Mouse (Mus musculus): Measurements from ENCODE around the gene Serpinb6b. TPM values are rescaled to one million over a fixed set of nuclear protein-coding genes. Genes with fewer than 3 reads are reported as not detected.

The Serpinb6b gene
- polyA plus RNA-seq, 1 experiment from 2014 or later: 9.5 TPM

- ATAC-seq (ENCODE audit: low FRiP score, low TSS enrichment) (no peak), DNase-seq (ENCODE audit: low spot score) (peak; percentile 16)
- TF ChIP-seq EP300 (optimal IDR thresholded peaks at IDR 0.05): no peak
- no peak for TF ChIP-seq CTCF (IDR thresholded peaks at IDR 0.05; ENCODE audit: low read depth)
- Histone ChIP-seq H3K27ac (replicated peaks) (no peak overlapping the region), H3K36me3 (ENCODE audit: control insufficient read depth, insufficient read depth, low read length) (no peaks in the 10 kb centered on the region), H3K9ac (ENCODE audit: low read length) (no peak overlapping the region), H3K9me3 (ENCODE audit: control insufficient read depth, low read length) (no peaks in the 10 kb centered on the region), H3K4me2 (replicated peaks; ENCODE audit: low read depth) (no peak overlapping the region), H3K4me1 (replicated peaks; ENCODE audit: control insufficient read depth, insufficient read depth) (no peaks in the 10 kb centered on the region), H3K4me3 (ENCODE audit: low read depth, low read length) (no peak overlapping the region), H3K27me3 (ENCODE audit: control insufficient read depth, insufficient read depth, low read length) (no peaks in the 10 kb centered on the region)
- 52% methylated on average over 10 of the region's 10 CpGs for WGBS
Measured at GRCm38 (mm10) chr13:32993152-32993893, 28.3 kb downstream of the Serpinb6b start.

GRCm38 (mm10) chr13:32993894-32994242, 28.9 kb downstream of the Serpinb6b start:
- Histone ChIP-seq H3K4me2 (replicated peaks; ENCODE audit: low read depth) (no peak overlapping the region), H3K27me3 (ENCODE audit: control insufficient read depth, insufficient read depth, low read length) (no peaks in the 10 kb centered on the region), H3K9me3 (ENCODE audit: control insufficient read depth, low read length) (no peaks in the 10 kb centered on the region), H3K36me3 (ENCODE audit: control insufficient read depth, insufficient read depth, low read length) (no peaks in the 10 kb centered on the region), H3K9ac (ENCODE audit: low read length) (no peak overlapping the region), H3K27ac (replicated peaks) (no peak overlapping the region), H3K4me3 (ENCODE audit: low read depth, low read length) (no peak overlapping the region), H3K4me1 (replicated peaks; ENCODE audit: control insufficient read depth, insufficient read depth) (no peaks in the 10 kb centered on the region)
- no peak for DNase-seq (ENCODE audit: low spot score)
- WGBS: 79% methylated on average over 2 of the region's 2 CpGs
- TF ChIP-seq CTCF (IDR thresholded peaks at IDR 0.05; ENCODE audit: low read depth): no peak
- TF ChIP-seq EP300 (optimal IDR thresholded peaks at IDR 0.05): no peak
- no peak for ATAC-seq (ENCODE audit: low FRiP score, low TSS enrichment)

GRCm38 (mm10) chr13:32995051-32995450, 30.0 kb downstream of the Serpinb6b start:
- no peaks in the 10 kb centered on the region for H3K9me3 ChIP-seq (ENCODE audit: control insufficient read depth, low read length)
- WGBS: 67% methylated on average over 4 of the region's 4 CpGs
- no peaks in the 10 kb centered on the region for H3K27me3 ChIP-seq (ENCODE audit: control insufficient read depth, insufficient read depth, low read length)
- ATAC-seq (ENCODE audit: low FRiP score, low TSS enrichment): no peak
- no peak overlapping the region for H3K4me2 ChIP-seq (replicated peaks; ENCODE audit: low read depth)
- TF ChIP-seq EP300 (optimal IDR thresholded peaks at IDR 0.05): no peak
- no peak for TF ChIP-seq CTCF (IDR thresholded peaks at IDR 0.05; ENCODE audit: low read depth)
- H3K27ac ChIP-seq (replicated peaks): no peak overlapping the region
- H3K4me3 ChIP-seq (ENCODE audit: low read depth, low read length): no peak overlapping the region
- no peaks in the 10 kb centered on the region for H3K36me3 ChIP-seq (ENCODE audit: control insufficient read depth, insufficient read depth, low read length)
- H3K9ac ChIP-seq (ENCODE audit: low read length): no peak overlapping the region
- DNase-seq (ENCODE audit: low spot score): no peak
- H3K4me1 ChIP-seq (replicated peaks; ENCODE audit: control insufficient read depth, insufficient read depth): no peaks in the 10 kb centered on the region

- H3K4me1 ChIP-seq (replicated peaks; ENCODE audit: control insufficient read depth, insufficient read depth): peaks cover 3% of the 10 kb centered on the region; the same call in 1 of the 2 replicates
- H3K4me2 ChIP-seq (replicated peaks; ENCODE audit: low read depth): no peak overlapping the region
- H3K27me3 ChIP-seq (ENCODE audit: control insufficient read depth, insufficient read depth, low read length): no peaks in the 10 kb centered on the region
- H3K36me3 ChIP-seq (ENCODE audit: control insufficient read depth, insufficient read depth, low read length): no peaks in the 10 kb centered on the region
- WGBS: 93% methylated on average over 5 of the region's 5 CpGs
- TF ChIP-seq CTCF (IDR thresholded peaks at IDR 0.05; ENCODE audit: low read depth) (no peak), EP300 (optimal IDR thresholded peaks at IDR 0.05) (no peak)
- DNase-seq (ENCODE audit: low spot score) (no peak), ATAC-seq (ENCODE audit: low FRiP score, low TSS enrichment) (no peak)
- no peak overlapping the region for H3K9ac ChIP-seq (ENCODE audit: low read length)
- H3K9me3 ChIP-seq (ENCODE audit: control insufficient read depth, low read length): no peaks in the 10 kb centered on the region
- H3K27ac ChIP-seq (replicated peaks): no peak overlapping the region
- no peak overlapping the region for H3K4me3 ChIP-seq (ENCODE audit: low read depth, low read length)
Measured at GRCm38 (mm10) chr13:33001341-33001740, 36.3 kb downstream of the Serpinb6b start.

DNA sequence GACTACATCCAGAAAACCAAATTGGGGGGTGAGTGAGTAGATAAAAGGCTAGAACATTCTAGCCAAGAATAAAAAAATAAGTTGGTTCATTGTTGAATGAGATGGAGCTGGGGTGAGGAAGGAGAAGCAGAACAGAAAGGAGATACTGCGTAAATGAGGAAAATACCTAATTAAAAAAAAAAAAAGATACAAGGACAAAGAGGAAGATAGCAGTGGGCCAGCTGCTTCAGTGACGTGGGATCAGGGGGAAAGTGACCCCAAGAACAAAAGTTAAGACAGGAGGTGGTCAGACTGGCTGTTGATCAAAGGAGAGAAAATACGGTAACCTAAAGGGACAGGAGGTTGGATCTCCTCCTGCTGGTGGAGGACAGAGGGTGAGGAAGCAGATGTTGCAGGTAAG, 37.9 kb downstream of the Serpinb6b start, which contains the start of gene Serpinb9:
Gene Serpinb9 (plus strand): TSS at position 301 of the 400 bp plus-strand sequence.
- Histone ChIP-seq H3K4me2 (replicated peaks; ENCODE audit: low read depth) (peak within 1 kb of the TSS; percentile 55), H3K27ac (replicated peaks) (peak within 1 kb of the TSS; percentile 88)

More for the DNA sequence above, 37.9 kb downstream of the Serpinb6b start, which contains the start of gene Serpinb9:
- Histone ChIP-seq H3K4me3 (ENCODE audit: low read depth, low read length) (peak within 1 kb of the TSS; percentile 38), H3K4me1 (replicated peaks; ENCODE audit: control insufficient read depth, insufficient read depth) (peaks cover 3% of the 10 kb centered on the region; the same call in 1 of the 2 replicates), H3K36me3 (ENCODE audit: control insufficient read depth, insufficient read depth, low read length) (no peaks in the 10 kb centered on the region), H3K9ac (ENCODE audit: low read length) (peak within 1 kb of the TSS; percentile 62), H3K9me3 (ENCODE audit: control insufficient read depth, low read length) (no peaks in the 10 kb centered on the region), H3K27me3 (ENCODE audit: control insufficient read depth, insufficient read depth, low read length) (no peaks in the 10 kb centered on the region)
- ATAC-seq (ENCODE audit: low FRiP score, low TSS enrichment) (no peak), DNase-seq (ENCODE audit: low spot score) (no peak)
- WGBS: 95% methylated on average over 3 of the region's 3 CpGs
- no peak for TF ChIP-seq EP300 (optimal IDR thresholded peaks at IDR 0.05)
- no peak for TF ChIP-seq CTCF (IDR thresholded peaks at IDR 0.05; ENCODE audit: low read depth)
